Mouse (Mus musculus) limb, embryonic 15.5 days (tissue): Measurements from ENCODE around the gene Tbxa2r. TPM values are rescaled to one million over a fixed set of nuclear protein-coding genes. Genes with fewer than 3 reads are reported as not detected.

ENCODE experiments used
- ATAC-seq: fragments of 200-750 bp; cut with Nextera tagmentation; 2 replicates; pipeline ENCODE4 v1.8.0; 2017; ENCODE audit warnings: low read depth, moderate TSS enrichment; ENCODE audit not compliant: insufficient number of reproducible peaks, low FRiP score, low TSS enrichment
- H3K27ac ChIP-seq: fragments of 300-500 bp; sonication (generic); 2 replicates; pipeline ENCODE4 v1.5.1; 2015; ENCODE audit warnings: moderate library complexity, mild to moderate bottlenecking, inconsistent platforms
- H3K27me3 ChIP-seq: fragments of 300-500 bp; sonication (generic); 2 replicates; pipeline ENCODE4 v1.6.1; 2015; ENCODE audit warnings: inconsistent platforms
- H3K36me3 ChIP-seq: fragments of 300-500 bp; sonication (generic); 2 replicates; pipeline ENCODE4 v1.6.1; 2015; ENCODE audit warnings: inconsistent platforms
- H3K4me1 ChIP-seq: fragments of 300-500 bp; sonication (generic); 2 replicates; pipeline ENCODE4 v1.6.1; 2015; ENCODE audit warnings: inconsistent platforms
- H3K4me2 ChIP-seq: fragments of 300-500 bp; sonication (generic); 2 replicates; pipeline ENCODE4 v1.6.1; 2015; ENCODE audit warnings: mild to moderate bottlenecking, inconsistent platforms
- H3K4me3 ChIP-seq: fragments of 300-500 bp; sonication (generic); 2 replicates; pipeline ENCODE4 v1.5.1; 2015; ENCODE audit warnings: mild to moderate bottlenecking, inconsistent platforms
- H3K9ac ChIP-seq: fragments of 300-500 bp; sonication (generic); 2 replicates; pipeline ENCODE4 v1.6.1; 2015; ENCODE audit warnings: inconsistent platforms
- H3K9me3 ChIP-seq: fragments of 300-500 bp; sonication (generic); 2 replicates; pipeline ENCODE4 v1.6.1; 2016; ENCODE audit warnings: inconsistent platforms
- WGBS: fragments of 180-500 bp; shearing (Covaris S2); methylation state at CpG from one replicate; pipeline ENCODE4 v1.1.7; 2015; 5-methylcytosine and 5-hydroxymethylcytosine counted together
- polyA plus RNA-seq: library from polyadenylated mRNA; unstranded; fragments of >200 nt; fragmentation: Nextera tagmentation; extraction: Ambion mirVana; gene quantifications from 2 replicates; pipeline ENCODE4 v1.2.1, GENCODE M21; 2015

Tbxa2r gene
- polyA plus RNA-seq, 1 experiment from 2014 or later, result 11.9 TPM

DNA sequence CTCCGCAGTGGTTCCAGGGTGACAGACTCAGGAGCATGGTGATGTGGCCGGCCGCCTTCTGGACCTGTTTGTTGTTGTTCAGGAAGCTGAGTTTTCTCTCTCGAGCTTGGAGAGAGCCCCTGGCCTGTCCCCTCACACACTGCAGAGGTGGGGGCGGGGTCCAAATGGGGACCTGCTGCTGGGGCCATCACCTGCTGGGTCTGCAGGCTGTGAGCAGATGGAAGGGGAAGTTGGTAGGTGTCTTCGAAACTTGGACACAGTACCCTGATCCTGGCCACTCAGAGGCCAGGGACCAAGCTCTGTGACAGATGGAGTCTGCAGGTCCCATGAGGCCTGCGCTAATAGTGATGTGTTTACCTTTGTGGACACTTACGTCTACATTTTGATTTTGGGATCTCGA is 27.2 kb upstream of the Tbxa2r start:
- no peak overlapping the region for H3K4me3 ChIP-seq
- ATAC-seq, result no peak
- H3K9ac ChIP-seq, result no peak overlapping the region
- WGBS, result 85% methylated on average over 9 of the region's 9 CpGs
- no peak overlapping the region for H3K4me2 ChIP-seq
- no peak overlapping the region for H3K27ac ChIP-seq
- peaks cover 41% of the 10 kb centered on the region for H3K4me1 ChIP-seq
- H3K36me3 ChIP-seq, result peaks cover 13% of the 10 kb centered on the region
- no peaks in the 10 kb centered on the region for H3K9me3 ChIP-seq
- H3K27me3 ChIP-seq, result no peaks in the 10 kb centered on the region

DNA sequence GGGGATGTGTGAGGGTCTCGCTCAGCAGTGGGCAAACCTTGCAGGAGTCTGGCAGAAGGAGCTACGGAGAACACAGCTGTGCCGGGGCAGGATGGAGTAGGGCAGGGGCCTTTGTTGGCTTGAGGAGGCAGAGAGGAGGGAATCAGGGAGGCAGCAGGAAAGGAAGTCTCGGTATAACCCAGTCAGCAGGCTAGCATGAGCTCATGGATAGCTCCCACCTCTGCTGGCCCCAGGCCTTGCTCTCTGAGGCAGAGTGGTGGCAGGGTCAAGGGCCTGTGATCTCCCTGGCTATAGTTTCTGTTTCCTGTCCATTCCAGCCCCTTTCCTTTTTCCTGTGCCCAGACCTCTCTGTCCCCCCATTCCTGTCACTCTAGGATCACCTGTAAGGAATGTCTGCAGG is 26.2 kb upstream of the Tbxa2r start:
- no peaks in the 10 kb centered on the region for H3K9me3 ChIP-seq
- peaks cover 39% of the 10 kb centered on the region for H3K4me1 ChIP-seq
- peaks cover 18% of the 10 kb centered on the region for H3K36me3 ChIP-seq
- H3K27ac ChIP-seq, result 0 out of 2 replicates have a peak overlapping the region, but pooled peaks have one; percentile 18
- no peak overlapping the region for H3K4me2 ChIP-seq
- no peak for ATAC-seq
- H3K4me3 ChIP-seq, result no peak overlapping the region
- H3K27me3 ChIP-seq, result no peaks in the 10 kb centered on the region
- WGBS, result 65% methylated on average over 4 of the region's 4 CpGs
- H3K9ac ChIP-seq, result no peak overlapping the region

DNA sequence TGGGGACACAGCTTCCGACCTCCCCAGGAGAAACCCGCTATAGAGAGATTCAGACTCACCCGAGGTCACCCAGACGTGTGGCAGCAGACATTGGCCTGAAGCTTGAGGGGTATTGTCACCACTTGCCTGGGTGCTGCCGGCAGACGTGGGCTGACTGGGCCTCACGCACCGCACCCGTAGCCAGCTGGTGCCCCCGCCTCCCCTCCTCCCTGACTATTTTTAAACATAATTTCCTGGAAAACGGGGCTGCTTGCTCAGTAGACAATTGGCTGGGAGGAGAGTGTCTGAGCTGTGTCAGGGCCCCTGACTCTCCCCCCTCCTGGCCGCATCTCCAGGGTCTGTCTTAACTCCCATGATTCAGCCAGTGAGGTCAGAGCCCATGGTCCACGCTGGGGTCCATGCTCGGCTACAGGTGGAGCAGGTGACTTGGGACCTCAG is 25.7 kb upstream of the Tbxa2r start:
- no peak for ATAC-seq
- 46% methylated on average over 14 of the region's 14 CpGs for WGBS
- Histone ChIP-seq H3K4me2 (no peak overlapping the region), H3K4me3 (no peak overlapping the region), H3K27ac (peak overlapping the region; percentile 18; the same call in 1 of the 2 replicates), H3K9ac (no peak overlapping the region), H3K4me1 (peaks cover 34% of the 10 kb centered on the region), H3K9me3 (0 out of 2 replicates have a peak, but pooled peaks cover 2% of the 10 kb centered on the region), H3K27me3 (no peaks in the 10 kb centered on the region), H3K36me3 (peaks cover 23% of the 10 kb centered on the region)

DNA sequence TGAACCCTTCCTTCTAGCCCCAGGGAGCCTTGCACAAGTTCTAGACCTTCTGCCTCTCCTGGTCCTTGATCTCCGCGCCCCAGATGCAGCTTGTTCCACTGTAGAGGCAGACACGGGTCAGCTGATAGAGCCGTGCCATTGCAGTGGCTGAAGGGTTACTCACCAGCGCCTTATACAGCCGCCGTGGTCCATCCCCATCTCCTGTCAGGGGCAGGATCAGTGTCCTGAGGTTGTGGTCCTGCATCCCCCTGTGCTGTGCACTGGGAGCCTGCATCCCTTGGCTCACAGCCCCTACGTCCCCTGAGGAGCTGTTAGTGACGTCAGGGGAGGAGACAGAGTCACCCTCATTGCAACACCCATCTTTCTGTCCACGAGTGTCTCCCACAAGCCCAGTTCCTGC is 25.3 kb upstream of the Tbxa2r start:
- H3K9me3 ChIP-seq, result 0 out of 2 replicates have a peak, but pooled peaks cover 3% of the 10 kb centered on the region

DNA sequence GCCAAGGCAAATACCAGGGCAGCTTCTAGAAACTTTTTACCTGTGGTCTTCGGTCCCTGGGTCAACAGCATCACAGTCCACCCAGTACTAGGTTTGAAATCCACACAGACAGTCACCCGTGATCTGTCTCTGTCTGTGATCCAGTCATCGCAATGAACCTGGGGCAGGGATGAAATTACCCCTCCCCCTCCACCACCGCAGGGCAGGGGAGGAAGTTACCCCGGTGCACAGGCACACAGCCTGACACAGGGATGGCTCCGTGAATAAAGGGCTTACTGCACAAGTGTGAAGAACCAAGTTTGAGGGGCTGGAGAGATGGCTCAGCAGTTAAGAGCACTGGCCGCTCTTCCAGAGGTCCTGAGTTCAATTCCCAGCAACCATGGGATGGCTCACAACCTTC is 24.8 kb upstream of the Tbxa2r start:
- 0 out of 2 replicates have a peak, but pooled peaks cover 3% of the 10 kb centered on the region for H3K9me3 ChIP-seq
- peaks cover 32% of the 10 kb centered on the region for H3K36me3 ChIP-seq
- H3K27ac ChIP-seq, result no peak overlapping the region
- H3K4me3 ChIP-seq, result no peak overlapping the region
- no peaks in the 10 kb centered on the region for H3K27me3 ChIP-seq
- no peak overlapping the region for H3K4me2 ChIP-seq
- H3K4me1 ChIP-seq, result peaks cover 28% of the 10 kb centered on the region
- 73% methylated on average over 7 of the region's 7 CpGs for WGBS
- no peak for ATAC-seq
- no peak overlapping the region for H3K9ac ChIP-seq

More for the DNA sequence above, 25.3 kb upstream of the Tbxa2r start:
- 74% methylated on average over 10 of the region's 10 CpGs for WGBS
- Histone ChIP-seq H3K4me1 (peaks cover 30% of the 10 kb centered on the region), H3K36me3 (peaks cover 28% of the 10 kb centered on the region), H3K9ac (no peak overlapping the region), H3K27ac (peak overlapping the region; percentile 18; the same call in 1 of the 2 replicates), H3K4me3 (no peak overlapping the region), H3K27me3 (no peaks in the 10 kb centered on the region), H3K4me2 (no peak overlapping the region)
- no peak for ATAC-seq

DNA sequence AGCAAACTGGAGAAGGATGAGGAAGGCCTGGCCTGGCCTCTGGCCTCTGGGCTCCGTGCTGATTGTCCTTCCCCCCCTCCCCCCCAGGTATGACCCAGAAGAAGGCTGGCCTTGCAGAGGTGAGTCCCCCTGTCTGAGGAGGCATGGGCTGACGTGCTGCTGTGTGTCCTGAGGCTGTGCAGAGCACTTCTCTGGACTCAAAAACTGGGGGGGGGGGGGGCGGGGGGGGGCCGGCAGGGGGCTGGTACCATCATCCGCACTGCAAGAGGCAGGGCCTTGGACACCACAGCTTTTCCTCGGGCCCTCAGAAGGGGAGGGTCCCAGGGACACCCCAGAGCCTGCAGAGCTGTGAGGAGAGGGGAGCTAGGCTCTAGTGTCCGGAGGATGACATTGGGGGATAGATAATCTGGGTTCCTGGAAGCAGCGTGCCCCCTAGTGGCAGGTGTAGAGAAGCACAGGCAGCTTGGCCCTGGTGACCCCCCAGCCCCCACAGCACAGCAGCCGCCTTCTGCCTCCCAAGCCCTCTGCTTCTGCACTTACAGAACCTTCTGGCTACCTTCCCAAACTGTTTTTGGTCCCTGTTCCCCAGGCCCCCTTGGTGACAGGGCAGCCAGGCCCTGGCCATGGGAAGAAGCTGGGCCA is 23.8 kb upstream of the Tbxa2r start:
- Histone ChIP-seq H3K27ac (no peak overlapping the region), H3K9ac (no peak overlapping the region), H3K36me3 (peaks cover 42% of the 10 kb centered on the region), H3K27me3 (no peaks in the 10 kb centered on the region), H3K9me3 (0 out of 2 replicates have a peak, but pooled peaks cover 3% of the 10 kb centered on the region), H3K4me3 (no peak overlapping the region), H3K4me1 (peaks cover 23% of the 10 kb centered on the region), H3K4me2 (no peak overlapping the region)
- WGBS, result 32% methylated on average over 5 of the region's 9 CpGs
- ATAC-seq, result no peak

DNA sequence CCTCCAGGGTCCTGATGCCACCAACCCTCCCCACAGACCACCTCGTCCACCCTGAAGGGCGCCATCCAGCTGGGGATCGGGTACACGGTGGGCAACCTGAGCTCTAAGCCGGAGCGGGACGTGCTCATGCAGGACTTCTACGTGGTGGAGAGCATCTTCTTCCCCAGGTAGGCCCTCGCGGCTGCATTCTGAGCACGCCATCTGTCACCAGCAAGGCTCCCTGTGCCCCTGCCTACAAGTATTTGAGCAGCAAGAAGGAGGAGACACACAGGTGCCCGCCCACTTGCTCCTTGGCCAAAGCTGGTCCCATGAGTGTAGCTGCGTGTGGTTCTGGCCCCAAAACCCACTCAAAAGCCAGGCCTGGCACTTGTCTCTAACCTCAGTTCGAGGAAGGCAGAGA is 22.9 kb upstream of the Tbxa2r start:
- Histone ChIP-seq H3K4me2 (no peak overlapping the region), H3K36me3 (peaks cover 51% of the 10 kb centered on the region), H3K4me3 (no peak overlapping the region), H3K4me1 (peaks cover 23% of the 10 kb centered on the region), H3K9me3 (0 out of 2 replicates have a peak, but pooled peaks cover 3% of the 10 kb centered on the region), H3K27me3 (no peaks in the 10 kb centered on the region), H3K27ac (no peak overlapping the region), H3K9ac (no peak overlapping the region)
- ATAC-seq, result no peak
- 92% methylated on average over 14 of the region's 14 CpGs for WGBS

DNA sequence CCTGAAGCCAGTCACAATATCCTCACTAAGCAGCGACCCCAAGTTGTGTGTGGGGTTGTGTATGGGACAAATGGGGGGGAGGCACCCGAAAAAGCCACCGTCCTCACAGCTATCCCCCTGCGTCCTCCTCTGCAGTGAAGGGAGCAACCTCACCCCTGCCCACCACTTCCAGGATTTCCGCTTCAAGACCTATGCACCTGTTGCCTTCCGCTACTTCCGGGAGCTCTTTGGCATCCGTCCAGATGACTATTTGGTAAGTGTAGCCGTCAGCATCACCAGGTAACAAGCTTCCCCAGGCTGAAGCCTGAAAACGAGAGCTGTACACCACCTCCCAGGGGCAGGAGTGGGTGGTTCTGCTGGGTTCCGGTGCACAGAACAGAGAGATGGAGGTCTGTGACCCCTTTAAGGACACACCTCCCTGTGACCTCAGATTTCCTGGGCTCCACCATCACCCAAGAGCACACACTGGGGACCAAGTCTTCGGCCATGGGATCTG is 22.3 kb upstream of the Tbxa2r start:
- no peak overlapping the region for H3K27ac ChIP-seq
- H3K9me3 ChIP-seq, result 0 out of 2 replicates have a peak, but pooled peaks cover 3% of the 10 kb centered on the region
- no peak overlapping the region for H3K9ac ChIP-seq
- WGBS, result 95% methylated on average over 12 of the region's 12 CpGs
- H3K4me1 ChIP-seq, result peaks cover 23% of the 10 kb centered on the region
- H3K36me3 ChIP-seq, result peaks cover 57% of the 10 kb centered on the region
- no peak overlapping the region for H3K4me3 ChIP-seq
- H3K4me2 ChIP-seq, result no peak overlapping the region
- no peaks in the 10 kb centered on the region for H3K27me3 ChIP-seq
- ATAC-seq, result no peak

DNA sequence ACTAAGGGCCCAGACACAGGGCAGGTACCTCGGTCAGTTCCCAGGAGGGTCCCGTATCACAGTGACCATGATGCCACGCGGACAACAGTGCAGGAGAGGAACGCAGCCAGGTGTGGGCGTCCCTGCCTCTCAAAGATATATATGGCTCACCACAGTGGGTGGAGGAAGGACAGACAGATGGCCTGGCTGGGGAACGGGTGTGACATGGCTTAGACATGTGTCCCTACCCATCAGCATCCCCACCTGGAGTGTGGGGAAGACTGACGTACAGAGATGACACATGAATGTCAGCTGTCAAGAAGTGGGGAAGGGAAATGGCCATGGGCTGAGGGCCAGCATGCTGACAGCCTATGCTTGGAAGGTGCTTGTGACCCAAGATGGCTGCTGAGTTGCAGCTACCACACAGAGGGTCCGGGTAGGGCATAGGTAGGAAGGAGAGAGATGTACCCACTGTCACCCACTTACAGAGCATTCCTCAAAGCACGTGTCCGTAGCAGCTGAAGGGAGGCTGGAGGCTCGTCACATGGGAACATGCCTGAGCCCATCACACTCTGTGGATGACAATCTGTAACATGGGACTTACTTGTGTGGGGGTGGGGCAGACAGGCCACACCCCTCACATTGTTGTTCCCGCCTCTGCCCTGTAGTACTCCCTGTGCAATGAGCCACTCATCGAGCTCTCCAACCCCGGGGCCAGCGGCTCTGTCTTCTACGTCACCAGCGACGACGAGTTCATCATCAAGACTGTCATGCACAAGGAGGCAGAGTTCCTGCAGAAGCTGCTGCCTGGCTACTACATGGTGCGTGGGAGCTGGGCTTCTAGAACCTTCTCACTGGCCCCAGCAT is 21.5 kb upstream of the Tbxa2r start:
- H3K27me3 ChIP-seq, result no peaks in the 10 kb centered on the region
- H3K36me3 ChIP-seq, result peaks cover 65% of the 10 kb centered on the region
- H3K4me3 ChIP-seq, result no peak overlapping the region
- peaks cover 21% of the 10 kb centered on the region for H3K4me1 ChIP-seq
- WGBS, result 93% methylated on average over 21 of the region's 21 CpGs
- H3K9me3 ChIP-seq, result 0 out of 2 replicates have a peak, but pooled peaks cover 3% of the 10 kb centered on the region
- no peak for ATAC-seq
- H3K9ac ChIP-seq, result no peak overlapping the region
- no peak overlapping the region for H3K4me2 ChIP-seq
- no peak overlapping the region for H3K27ac ChIP-seq

DNA sequence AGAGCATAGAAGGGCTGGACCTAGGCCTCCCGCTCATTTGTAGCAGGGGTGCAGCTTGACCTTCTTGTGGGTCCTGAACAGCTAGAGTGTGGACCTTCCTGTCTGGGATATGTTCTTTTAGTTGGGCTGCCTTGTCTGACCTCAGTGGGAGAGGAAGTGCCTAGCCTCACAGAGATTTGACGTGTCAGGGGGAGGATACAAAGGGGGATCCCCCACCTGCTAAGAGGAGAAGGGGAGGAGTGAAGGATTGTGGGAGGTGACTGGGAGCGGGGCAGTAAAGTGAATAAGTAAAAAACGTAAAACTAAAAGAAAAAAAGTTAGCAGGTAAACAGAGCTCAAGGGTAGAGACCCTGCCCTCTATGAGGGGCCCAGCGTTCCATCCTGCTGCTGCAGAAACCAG is 19.0 kb upstream of the Tbxa2r start:
- H3K27ac ChIP-seq, result no peak overlapping the region
- peaks cover 90% of the 10 kb centered on the region for H3K36me3 ChIP-seq
- no peaks in the 10 kb centered on the region for H3K27me3 ChIP-seq
- H3K9ac ChIP-seq, result no peak overlapping the region
- H3K9me3 ChIP-seq, result 0 out of 2 replicates have a peak, but pooled peaks cover 3% of the 10 kb centered on the region
- 0 out of 2 replicates have a peak, but pooled peaks cover 2% of the 10 kb centered on the region for H3K4me1 ChIP-seq
- WGBS, result 91% methylated on average over 5 of the region's 5 CpGs
- H3K4me3 ChIP-seq, result no peak overlapping the region
- no peak overlapping the region for H3K4me2 ChIP-seq
- ATAC-seq, result no peak

DNA sequence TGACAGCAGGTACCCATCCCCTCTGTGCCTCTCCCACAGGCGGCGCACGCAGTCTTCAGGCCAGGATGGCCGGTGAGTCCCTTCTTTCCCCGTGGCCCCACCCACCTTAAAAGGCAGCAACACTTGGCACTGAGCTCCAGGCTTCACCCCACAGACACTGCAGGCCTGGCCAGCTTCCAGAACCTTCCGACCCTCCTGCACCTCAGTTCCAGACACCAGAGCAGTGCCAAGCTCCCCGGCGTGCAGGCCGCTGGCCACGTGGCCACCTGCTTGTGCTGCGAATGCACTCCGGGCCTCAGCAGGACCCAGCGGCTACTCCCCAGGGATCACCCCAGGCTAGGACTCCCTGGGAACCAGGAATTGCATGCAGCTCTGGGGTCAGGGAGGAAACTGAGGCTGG is 14.9 kb upstream of the Tbxa2r start:
- H3K36me3 ChIP-seq, result peaks cover 95% of the 10 kb centered on the region
- no peak for ATAC-seq
- H3K27ac ChIP-seq, result no peak overlapping the region

DNA sequence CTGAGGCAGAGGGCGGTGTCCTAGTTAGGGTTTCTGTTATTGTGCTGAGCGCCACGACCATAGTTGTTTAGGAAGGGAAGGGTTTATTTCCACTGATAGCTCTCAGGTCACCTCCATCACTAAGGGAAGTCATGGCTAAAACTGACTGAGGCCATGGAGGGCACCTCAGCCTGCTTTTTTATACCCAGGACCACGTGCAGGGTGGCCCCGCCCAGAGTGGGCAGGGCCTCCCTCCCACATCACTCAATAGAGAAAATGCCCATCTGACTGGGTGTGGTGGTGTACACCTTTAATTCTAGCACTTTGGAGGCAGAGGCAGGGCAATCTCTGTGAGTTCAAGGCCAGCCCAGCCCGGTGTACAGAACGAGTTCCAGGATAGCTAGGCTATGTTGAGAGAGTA is 14.3 kb upstream of the Tbxa2r start:
- ATAC-seq, result no peak
- H3K4me3 ChIP-seq, result no peak overlapping the region
- 83% methylated on average over 7 of the region's 7 CpGs for WGBS

More for the DNA sequence above, 14.9 kb upstream of the Tbxa2r start:
- H3K4me3 ChIP-seq, result no peak overlapping the region
- WGBS, result 91% methylated on average over 13 of the region's 13 CpGs
- no peaks in the 10 kb centered on the region for H3K9me3 ChIP-seq
- no peak overlapping the region for H3K4me2 ChIP-seq
- H3K9ac ChIP-seq, result no peak overlapping the region
- H3K27me3 ChIP-seq, result no peaks in the 10 kb centered on the region
- H3K4me1 ChIP-seq, result peaks cover 22% of the 10 kb centered on the region

More for the DNA sequence above, 14.3 kb upstream of the Tbxa2r start:
- peaks cover 28% of the 10 kb centered on the region for H3K4me1 ChIP-seq
- H3K27me3 ChIP-seq, result no peaks in the 10 kb centered on the region
- H3K9me3 ChIP-seq, result no peaks in the 10 kb centered on the region
- H3K9ac ChIP-seq, result no peak overlapping the region
- peaks cover 90% of the 10 kb centered on the region for H3K36me3 ChIP-seq
- H3K27ac ChIP-seq, result no peak overlapping the region
- H3K4me2 ChIP-seq, result no peak overlapping the region
